Mouse (Mus musculus): ENCODE data around the gene Pam.
A peak's percentile ranks its signal among the peaks of the same experiment; 100 is the strongest.

The Pam gene

DNA sequence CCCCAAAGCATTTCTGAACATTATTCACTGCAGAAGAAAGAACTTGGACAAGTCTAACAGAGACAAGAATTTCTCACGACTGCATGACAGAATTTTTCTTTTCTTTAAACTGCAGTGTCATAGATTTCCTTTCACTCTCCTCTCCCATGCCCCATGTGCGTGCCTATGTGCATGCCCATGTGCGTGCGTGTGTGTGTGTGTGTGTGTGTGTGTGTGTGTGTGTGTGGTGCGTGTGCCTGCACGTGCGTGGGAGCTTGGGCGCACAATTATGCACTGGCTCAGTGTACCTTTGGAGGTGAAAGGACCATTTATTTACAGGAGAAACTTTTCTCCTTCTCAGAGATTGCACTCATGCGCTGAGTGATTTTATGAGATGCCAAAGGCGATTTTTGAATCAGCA lies 179.7 kb downstream of the Pam start:
- no peak for DNase-seq (ENCODE audit: inconsistent ontology term)

GRCm38 (mm10) chr1:97910874-97911273 lies 184.6 kb downstream of the Pam start:
- peak; percentile 5 for DNase-seq (ENCODE audit: inconsistent ontology term)

- no peak for DNase-seq (ENCODE audit: inconsistent ontology term)
These were observed 185.9 kb downstream of the Pam start for GRCm38 (mm10) chr1:97909561-97909960.

DNA sequence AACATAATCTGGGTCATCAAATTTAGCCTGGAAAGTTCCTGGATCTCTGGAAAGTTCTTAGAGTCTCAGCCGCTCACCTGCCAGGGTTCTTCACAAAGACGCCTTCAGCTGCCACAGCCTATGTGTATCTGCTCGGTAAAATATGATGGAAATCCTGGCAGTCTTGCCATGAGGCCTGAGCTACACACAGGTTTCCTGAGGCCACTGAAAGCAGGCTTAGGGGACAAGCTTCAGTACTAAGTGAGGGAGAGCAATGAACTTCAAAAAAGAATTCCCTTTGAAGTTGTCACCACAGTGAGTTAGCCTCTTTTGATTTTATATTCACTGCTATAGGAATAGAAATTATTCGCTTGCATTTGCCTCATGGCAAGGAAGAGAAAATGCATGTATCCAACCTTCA lies 186.7 kb downstream of the Pam start:
- no peak for DNase-seq (ENCODE audit: inconsistent ontology term)

GRCm38 (mm10) chr1:97903912-97904460 lies 191.5 kb downstream of the Pam start:
- no peak for DNase-seq (ENCODE audit: inconsistent ontology term)

- DNase-seq (ENCODE audit: inconsistent ontology term) = no peak
These were observed 192.6 kb downstream of the Pam start for GRCm38 (mm10) chr1:97902830-97903229.

DNA sequence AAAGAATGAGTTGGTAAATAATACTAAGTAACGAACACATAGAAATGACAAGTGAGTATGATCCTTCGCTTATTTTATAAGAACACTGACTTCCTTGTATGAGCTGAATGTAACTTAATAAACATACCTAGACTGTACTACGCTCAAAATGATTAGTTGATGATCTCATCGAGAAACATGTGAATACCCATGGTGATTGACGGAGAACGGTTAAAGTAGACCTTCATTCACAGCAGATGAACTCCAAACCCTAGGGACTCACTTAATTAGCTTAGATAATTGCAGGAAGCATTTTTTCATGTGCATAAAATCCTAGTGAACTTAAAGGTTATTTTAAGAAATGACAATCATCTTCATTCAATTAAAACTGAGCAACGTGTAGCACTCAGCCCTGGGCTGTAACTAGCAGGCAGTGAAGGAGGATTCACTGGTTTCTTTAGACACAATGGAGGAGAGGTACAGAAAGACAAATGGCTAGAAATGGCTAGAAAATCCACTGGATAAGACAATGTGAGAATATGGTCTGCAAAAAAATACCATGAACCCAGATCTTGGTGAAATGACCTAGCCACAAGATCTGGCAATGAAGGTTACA lies 194.8 kb downstream of the Pam start:
- no peak for DNase-seq (ENCODE audit: inconsistent ontology term)

DNA sequence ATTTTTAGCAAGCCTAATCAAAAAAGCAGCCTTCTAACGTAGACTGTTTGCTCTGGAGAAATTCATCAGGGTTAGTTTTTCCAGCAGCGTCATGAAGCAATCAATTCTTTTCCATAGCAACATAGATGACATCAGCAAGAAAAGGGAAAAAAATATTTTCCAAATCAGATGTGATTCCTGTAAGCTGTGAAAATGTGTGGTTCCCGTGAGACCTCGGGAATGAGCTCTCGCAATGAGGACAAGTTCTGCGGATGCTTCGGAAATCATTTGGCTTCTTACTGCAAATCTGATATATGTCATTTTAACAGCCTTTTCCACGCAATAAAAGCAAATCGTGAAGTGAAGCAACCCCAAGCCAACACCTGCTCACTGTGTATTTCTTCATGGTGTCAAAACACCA lies 207.9 kb downstream of the Pam start:
- no peak for DNase-seq (ENCODE audit: inconsistent ontology term)

DNA sequence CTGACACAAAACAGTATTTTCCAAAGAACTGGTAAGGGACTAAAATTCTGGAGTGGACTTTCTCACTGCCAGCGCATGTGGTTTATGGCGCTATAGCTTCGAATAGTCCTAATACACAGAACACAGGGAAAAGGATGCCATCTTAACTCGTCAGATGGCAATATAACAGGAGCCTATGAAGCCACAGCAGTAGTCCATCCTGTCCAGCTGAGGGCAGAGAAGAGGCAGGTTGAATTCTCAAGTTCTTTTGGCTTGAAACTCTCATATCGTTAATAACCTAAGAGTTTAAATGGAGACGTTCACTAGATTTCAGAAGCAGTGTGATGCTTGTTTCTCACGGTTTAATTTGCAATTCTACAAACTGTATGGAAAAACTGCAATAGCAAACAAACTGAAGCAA lies 211.9 kb downstream of the Pam start:
- no peak for DNase-seq (ENCODE audit: inconsistent ontology term)

DNA sequence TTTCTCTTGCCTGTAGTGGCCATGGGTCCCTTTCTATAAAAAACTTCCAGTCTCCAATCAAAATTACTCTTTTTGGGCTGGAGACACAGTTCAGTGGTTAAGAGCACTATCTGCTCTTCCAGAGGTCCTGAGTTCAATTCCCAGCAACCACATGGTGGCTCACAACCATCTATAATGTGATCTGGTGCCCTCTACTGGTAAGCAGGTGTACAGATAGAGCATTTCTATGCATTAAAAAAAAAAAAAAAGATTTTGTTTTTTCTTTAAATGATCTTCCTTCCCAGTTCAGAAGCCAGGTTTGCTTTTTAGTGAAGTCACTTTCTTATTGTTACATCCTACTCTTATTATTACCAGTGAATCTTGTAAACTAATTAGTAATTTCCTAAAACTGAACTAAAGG lies 218.4 kb downstream of the Pam start:
- no peak for DNase-seq (ENCODE audit: inconsistent ontology term)

GRCm38 (mm10) chr1:97873490-97874054 lies 221.9 kb downstream of the Pam start:
- peak; percentile 18 for DNase-seq (ENCODE audit: inconsistent ontology term)

DNA sequence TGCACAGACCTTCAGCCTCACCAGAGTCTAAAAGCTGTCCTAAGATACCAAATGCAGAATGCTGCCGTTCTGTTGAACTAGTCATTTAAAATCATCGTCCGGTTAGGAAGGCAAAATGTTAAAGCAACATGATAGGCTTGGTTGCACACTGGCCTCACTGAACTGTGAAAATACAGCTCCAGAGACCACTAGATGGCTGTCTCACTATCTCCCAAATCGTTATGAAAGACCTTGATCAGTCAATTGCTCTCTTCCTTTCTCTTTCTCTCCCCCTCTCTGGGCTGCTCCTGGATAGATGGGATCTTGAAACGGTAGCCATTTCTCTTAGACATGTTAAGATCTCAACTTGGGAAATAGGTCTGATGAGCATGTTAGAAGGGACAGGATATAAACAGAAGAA lies 223.0 kb downstream of the Pam start:
- DNase-seq (ENCODE audit: inconsistent ontology term) = peak; percentile 20

- DNase-seq (ENCODE audit: inconsistent ontology term) = no peak
These were observed 223.4 kb downstream of the Pam start for GRCm38 (mm10) chr1:97872072-97872471.

- DNase-seq (ENCODE audit: inconsistent ontology term) = no peak
These were observed 231.3 kb downstream of the Pam start for GRCm38 (mm10) chr1:97864135-97864534.

GRCm38 (mm10) chr1:97863140-97863539 lies 232.3 kb downstream of the Pam start:
- no peak for DNase-seq (ENCODE audit: inconsistent ontology term)

DNA sequence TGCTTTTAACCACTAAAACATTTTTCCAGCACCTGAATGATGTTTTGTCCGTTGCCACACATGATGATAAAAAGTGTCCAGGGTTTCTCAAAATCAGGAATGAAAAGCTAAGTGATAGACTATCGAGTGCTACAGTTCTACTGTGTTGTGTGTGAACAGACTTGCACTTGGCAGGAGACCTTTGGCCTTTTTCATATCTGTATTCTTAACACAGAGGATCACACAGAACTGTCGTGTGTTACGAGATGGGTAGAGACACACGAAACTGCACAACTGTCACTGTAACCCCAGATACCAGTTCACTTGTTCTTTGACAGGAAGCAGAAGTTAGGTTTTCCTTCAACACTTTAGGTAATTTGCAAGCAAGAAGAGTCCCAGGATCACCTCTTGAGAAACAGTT lies 232.7 kb downstream of the Pam start:
- no peak for DNase-seq (ENCODE audit: inconsistent ontology term)

- DNase-seq (ENCODE audit: inconsistent ontology term) = no peak
These were observed 241.2 kb downstream of the Pam start for GRCm38 (mm10) chr1:97854256-97854655.

DNA sequence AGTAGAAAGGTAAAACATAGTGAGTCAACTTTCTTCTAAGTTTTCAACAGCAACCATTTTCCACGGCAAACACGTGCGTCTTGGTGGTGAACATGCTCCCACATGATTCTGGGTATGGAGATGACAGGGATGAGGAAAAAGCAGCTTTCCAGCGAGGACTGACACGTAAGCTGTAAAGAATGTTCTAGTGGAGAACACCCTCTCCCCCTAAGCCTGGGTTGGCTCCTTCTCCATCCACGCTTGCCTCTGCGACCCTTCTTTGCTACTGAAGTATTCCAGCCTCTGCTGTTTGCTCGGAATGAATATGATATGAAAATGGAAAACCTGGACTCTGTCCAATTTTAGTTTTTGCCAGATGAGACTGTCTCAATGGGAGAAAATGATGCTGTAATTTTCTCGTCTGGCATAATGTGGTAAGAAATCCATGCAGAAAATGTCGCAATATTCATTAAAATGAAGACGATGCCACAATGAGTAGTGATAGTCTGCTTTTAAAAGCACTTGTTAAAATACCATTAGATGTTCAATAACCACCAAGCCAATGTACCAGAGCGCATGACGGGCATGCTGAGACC lies 243.8 kb downstream of the Pam start:
- no peak for DNase-seq (ENCODE audit: inconsistent ontology term)

GRCm38 (mm10) chr1:97848601-97849241 lies 246.7 kb downstream of the Pam start:
- no peak for DNase-seq (ENCODE audit: inconsistent ontology term)

DNA sequence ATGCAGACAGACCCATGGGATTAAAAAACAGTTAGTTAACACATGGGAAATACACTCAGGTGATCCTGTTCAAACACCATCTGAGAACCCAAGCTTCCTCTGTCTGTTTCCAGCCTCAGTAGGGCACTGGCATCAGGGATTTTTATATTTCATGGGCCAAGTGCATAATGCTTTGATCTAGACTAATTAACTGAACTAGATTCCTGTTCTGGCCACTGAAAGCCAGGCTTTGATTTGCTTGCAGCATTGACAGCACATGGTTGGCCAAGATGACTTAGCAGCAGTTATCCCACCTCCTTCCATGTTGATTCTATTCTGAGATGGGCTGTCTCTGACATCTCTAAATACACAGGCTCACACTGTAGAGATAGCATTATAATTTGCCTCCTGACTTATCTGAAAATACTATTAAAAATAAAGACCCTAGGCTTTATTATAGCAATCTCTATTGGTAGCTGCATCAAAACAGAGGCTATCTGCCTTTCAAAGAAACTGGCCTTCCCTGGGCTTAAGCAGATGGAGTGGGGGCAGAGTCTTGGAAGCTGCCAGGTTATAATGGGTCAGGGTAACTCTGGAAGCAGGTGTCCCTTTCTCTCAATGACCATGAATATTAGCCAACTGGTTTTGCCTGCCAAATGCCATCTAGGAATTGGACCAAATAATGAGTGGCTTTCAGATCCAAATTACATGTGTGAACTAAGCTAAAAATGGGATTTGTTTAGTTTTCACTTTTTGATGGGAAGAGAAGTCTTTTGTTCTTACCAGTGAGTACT lies 252.0 kb downstream of the Pam start:
- peak; percentile 90 for DNase-seq (ENCODE audit: inconsistent ontology term)

- DNase-seq (ENCODE audit: inconsistent ontology term) = peak; percentile 27
These were observed 261.1 kb downstream of the Pam start for GRCm38 (mm10) chr1:97834354-97834822.
